ENCODE assay signal across 8 mouse cellular contexts in the genomic region with DNA sequence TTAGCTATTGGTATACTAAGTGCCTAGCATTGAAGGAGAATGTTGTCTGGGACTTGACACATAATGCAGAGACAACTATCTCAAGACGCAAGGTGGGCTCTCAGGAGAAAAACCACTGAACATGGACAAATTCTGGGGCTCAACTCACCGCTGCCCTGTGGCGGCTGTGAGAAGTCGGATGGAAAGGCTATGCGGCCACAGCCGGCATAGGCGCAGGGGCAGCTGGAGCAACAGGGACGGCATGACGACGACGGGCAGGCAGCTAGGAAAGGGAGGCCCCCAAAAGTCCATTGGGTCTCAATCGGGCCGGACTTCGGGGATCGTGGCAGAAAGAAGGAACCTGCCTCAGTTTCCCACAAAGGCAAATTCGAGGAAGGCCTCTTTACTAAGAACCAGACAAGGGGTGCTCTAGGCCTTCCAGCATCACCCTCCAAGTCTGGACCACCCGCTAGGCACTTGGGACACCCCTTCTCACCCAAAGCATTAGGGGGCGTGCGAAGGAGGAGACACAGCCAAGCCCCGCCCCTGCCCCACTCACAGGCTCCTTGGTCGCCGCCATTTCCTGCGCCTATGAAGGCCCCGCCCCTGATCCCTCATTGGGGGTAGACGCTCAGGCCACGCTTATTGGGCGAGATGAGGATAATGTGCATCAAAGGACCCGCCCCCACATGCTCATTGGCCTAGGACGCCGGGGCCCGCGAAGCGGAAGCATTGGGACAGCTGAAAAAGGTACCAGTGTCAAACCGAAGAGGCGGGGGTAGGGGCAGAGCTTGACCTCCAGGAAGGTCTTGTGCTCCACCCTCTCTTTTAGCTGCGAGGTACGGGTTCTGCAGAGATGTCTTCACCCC. TPM values are rescaled to one million over a fixed set of nuclear protein-coding genes. Genes with fewer than 3 reads are reported as not detected.
DNase-seq lines count a peak whose midpoint lies in the region; ATAC-seq and TF ChIP-seq lines count a peak whose summit lies in the region.

A gene (minus strand): TSS at position 562 of the 848 bp plus-strand sequence.

- H3K9ac ChIP-seq in kidney, embryonic 15.5 days: peak within 1 kb of the TSS; percentile 59
- H3K9ac ChIP-seq in liver, adult 2 months (ENCODE audit: low read depth, low read length): peak within 1 kb of the TSS; percentile 83

- no peaks in the 10 kb centered on the region for H3K27me3 ChIP-seq in heart, embryonic 10.5 days (ENCODE audit: insufficient read depth, poor library complexity, severe bottlenecking)
- no peaks in the 10 kb centered on the region for H3K27me3 ChIP-seq in kidney, embryonic 15.5 days
- no peaks in the 10 kb centered on the region for H3K27me3 ChIP-seq in liver, adult 2 months (ENCODE audit: control insufficient read depth, insufficient read depth, low read length)
- H3K27me3 ChIP-seq in myocyte (ENCODE audit: control insufficient read depth, insufficient read depth, insufficient read length): no peaks in the 10 kb centered on the region
- no peaks in the 10 kb centered on the region for H3K27me3 ChIP-seq in splenic B cell, adult 2 months (ENCODE audit: control insufficient read depth, insufficient read depth, low read length, poor library complexity, severe bottlenecking)

- DNase-seq in B cell, adult 2 months: peak; percentile 95 to 96
- peak; percentile 99 for DNase-seq in brain, adult 2 months (ENCODE audit: low read depth, low spot score)
- peak; percentile 99 for DNase-seq in heart, embryonic 10.5 days (ENCODE audit: low spot score)
- DNase-seq in liver, adult 2 months (ENCODE audit: extremely low read depth, low read depth, low spot score): peak; percentile 87
- DNase-seq in splenic B cell, adult 2 months (ENCODE audit: low read depth, low spot score): peak; percentile 98

- 0 out of 2 replicates have a peak, but pooled peaks cover 5% of the 10 kb centered on the region for H3K36me3 ChIP-seq in heart, embryonic 10.5 days
- H3K36me3 ChIP-seq in kidney, embryonic 15.5 days: peaks cover 3% of the 10 kb centered on the region; the same call in 1 of the 2 replicates
- H3K36me3 ChIP-seq in liver, adult 2 months (ENCODE audit: control insufficient read depth, insufficient read depth, low read length): no peaks in the 10 kb centered on the region
- H3K36me3 ChIP-seq in myocyte (ENCODE audit: control insufficient read depth, insufficient read depth): no peaks in the 10 kb centered on the region
- H3K36me3 ChIP-seq in splenic B cell, adult 2 months (ENCODE audit: control insufficient read depth, insufficient read depth, low read length, poor library complexity, severe bottlenecking): no peaks in the 10 kb centered on the region

- H3ac ChIP-seq in myocyte (ENCODE audit: control insufficient read depth, insufficient read length): peak within 1 kb of the TSS; percentile 13

- peak within 1 kb of the TSS; percentile 81 for H3K4me2 ChIP-seq in kidney, embryonic 15.5 days
- H3K4me2 ChIP-seq in myocyte (ENCODE audit: low read depth): peak within 1 kb of the TSS; percentile 93

- TF ChIP-seq CTCF in liver, adult 2 months (IDR thresholded peaks at IDR 0.05; ENCODE audit: low read depth, low read length): no peak

- H3K79me2 ChIP-seq in liver, adult 2 months (ENCODE audit: control insufficient read depth, insufficient read depth, low read length): no peaks in the 10 kb centered on the region
- no peaks in the 10 kb centered on the region for H3K79me2 ChIP-seq in myocyte (ENCODE audit: control insufficient read depth, insufficient read depth)

- H3K9me3 ChIP-seq in heart, embryonic 10.5 days: no peaks in the 10 kb centered on the region
- H3K9me3 ChIP-seq in kidney, embryonic 15.5 days (replicated peaks): no peaks in the 10 kb centered on the region

- H3K27ac ChIP-seq in heart, embryonic 10.5 days: peak within 1 kb of the TSS; percentile 87
- H3K27ac ChIP-seq in kidney, embryonic 15.5 days: peak within 1 kb of the TSS; percentile 74
- peak within 1 kb of the TSS; percentile 12; the same call in 1 of the 2 replicates for H3K27ac ChIP-seq in liver, adult 2 months (replicated peaks; ENCODE audit: insufficient read depth, low read depth, low read length)

- peak; percentile 92 for ATAC-seq in erythroblast, adult 5-6 weeks (replicated peaks; ENCODE audit: low FRiP score, poor library complexity, severe bottlenecking)
- peak; percentile 93 for ATAC-seq in kidney, embryonic 15.5 days (replicated peaks; ENCODE audit: low FRiP score)

- peak within 1 kb of the TSS; percentile 70 for H3K4me3 ChIP-seq in heart, embryonic 10.5 days
- peak within 1 kb of the TSS; percentile 62 for H3K4me3 ChIP-seq in kidney, embryonic 15.5 days (replicated peaks)
- H3K4me3 ChIP-seq in liver, adult 2 months (ENCODE audit: insufficient read depth, low read depth, low read length): peak within 1 kb of the TSS; percentile 70
- H3K4me3 ChIP-seq in myocyte: peak within 1 kb of the TSS; percentile 71

- 2% methylated on average over 37 of the region's 37 CpGs for WGBS in heart, embryonic 10.5 days
- 2% methylated on average over 37 of the region's 37 CpGs for WGBS in kidney, embryonic 15.5 days
- under 1% methylated on average over 37 of the region's 37 CpGs for WGBS in liver, adult 2 months

- no peak for TF ChIP-seq POLR2A in liver, adult 2 months (IDR thresholded peaks at IDR 0.05; ENCODE audit: extremely low read depth, insufficient read depth, low read length)
- TF ChIP-seq POLR2A in myocyte (IDR thresholded peaks at IDR 0.05; ENCODE audit: insufficient read length, low read depth): peak; percentile 57

- peaks cover 63% of the 10 kb centered on the region for H3K4me1 ChIP-seq in heart, embryonic 10.5 days
- H3K4me1 ChIP-seq in kidney, embryonic 15.5 days: peaks cover 59% of the 10 kb centered on the region
- H3K4me1 ChIP-seq in liver, adult 2 months (ENCODE audit: control insufficient read depth, insufficient read depth, low read length): peaks cover 15% of the 10 kb centered on the region

TF ChIP-seq in myocyte, 11 proteins besides CTCF, POLR2A, EP300 and RAD21:
- TF ChIP-seq E2F4 (IDR thresholded peaks at IDR 0.05; ENCODE audit: insufficient read depth) (peak; percentile 80), REST (IDR thresholded peaks at IDR 0.05; ENCODE audit: insufficient read depth, insufficient read length) (no peak), POLR2AphosphoS2 (IDR thresholded peaks at IDR 0.05; ENCODE audit: insufficient read length, low read depth) (peak; percentile 59), TCF3 (IDR thresholded peaks at IDR 0.05; ENCODE audit: insufficient read length, low read depth) (no peak), CEBPB (IDR thresholded peaks at IDR 0.05; ENCODE audit: insufficient read depth, poor library complexity, severe bottlenecking) (no peak), TCF12 (IDR thresholded peaks at IDR 0.05; ENCODE audit: insufficient read depth, poor library complexity, severe bottlenecking) (no peak), USF1 (IDR thresholded peaks at IDR 0.05; ENCODE audit: low read depth) (no peak), MAX (IDR thresholded peaks at IDR 0.05; ENCODE audit: low read depth) (no peak), MYOD1 (IDR thresholded peaks at IDR 0.05; ENCODE audit: control insufficient read depth in 1 of 3, insufficient read length in 2 of 3, low read depth in 2 of 3) (peak in 1 of 3 experiments; percentile 19), MYOG (IDR thresholded peaks at IDR 0.05; ENCODE audit: control insufficient read depth in 1 of 3, insufficient read depth in 1 of 3, insufficient read length in 2 of 3, low read depth in 2 of 3) (peak in 1 of 3 experiments; percentile 41), SRF (IDR thresholded peaks at IDR 0.05; ENCODE audit: control insufficient read depth, insufficient read length, low read depth) (peak; percentile 65)

RNA-seq across cellular contexts. Expression of the gene that starts here (rescaled TPM):
- total RNA-seq in erythroblast, adult 5-6 weeks (2015; ENCODE audit: low replicate concordance): 4.4 and 6.5 TPM in 2 replicates
- 2.1 and 10.9 TPM in 2 replicates for total RNA-seq in erythroblast, adult 5-6 weeks (2017; ENCODE audit: low replicate concordance)
- 24.6 and 29.5 TPM in 2 replicates for polyA plus RNA-seq in heart, embryonic 10.5 days (2016; fragmentation: Nextera tagmentation; extraction: Ambion mirVana)
- 22.5 and 24.1 TPM in 2 replicates for polyA plus RNA-seq in kidney, embryonic 15.5 days (2015; fragmentation: Nextera tagmentation; extraction: Ambion mirVana)
- 11.2 and 13.3 TPM in 2 replicates for total RNA-seq in liver, adult 2 months (2014; rRNA removed)
- polyA plus RNA-seq in liver, adult 2 months (2012; rRNA removed): 22.3 and 23.7 TPM in 2 replicates
- 28.5 TPM for polyA plus RNA-seq in myocyte (2012; fragmentation: generic; extraction: Trizol)

Comparison
In these comparisons a context has a peak if more than half of its experiments do, and no peak if none do; other contexts are left out.
1. Peak in every context shown above with its lines: DNase-seq, ATAC-seq, H3K4me3 ChIP-seq and H3K27ac ChIP-seq.
2. H3K27ac ChIP-seq: peak in every context shown above with its lines; median percentile 87 in heart, embryonic 10.5 days; 74 in kidney, embryonic 15.5 days; 12 in liver, adult 2 months.